Mouse (Mus musculus) erythroblast, adult 5-6 weeks (primary cell): ENCODE data around the gene Nrsn2. TPM values are rescaled to one million over a fixed set of nuclear protein-coding genes. Genes with fewer than 3 reads are reported as not detected.
A peak's percentile ranks its signal among the peaks of the same experiment; 100 is the strongest.
"Not testable (repeated sequence)": the region's sequence is repeated elsewhere in the genome, so short reads cannot be mapped to it uniquely, and the experiment has no call there.

Experiments used
- ATAC-seq: replicated peaks from 2 replicates; pipeline ENCODE4 v1.8.0; 2016; ENCODE audit warnings: moderate number of reproducible peaks, mild to moderate bottlenecking, moderate TSS enrichment, inconsistent platforms; ENCODE audit not compliant: poor library complexity, low FRiP score, severe bottlenecking
- total RNA-seq, 2 experiments: library from RNA; stranded (forward) in 1 of 2; stranded (reverse) in 1 of 2; fragments of 150-400 nt in 1 of 2; fragments of 200-764, 138-1000 nt in 1 of 2; gene quantifications; 2 replicates each; pipeline versions ENCODE4 v1.2.3 to v1.2.4; 2015 to 2017; ENCODE audit warnings: low replicate concordance in 2 of 2

Nrsn2 gene
- total RNA-seq, 2 experiments from 2014 or later = not detected

- no peak for ATAC-seq
Measured at GRCm38 (mm10) chr2:152393225-152394017, 17.0 kb upstream of the Nrsn2 start.

GRCm38 (mm10) chr2:152392786-152393185 is 16.3 kb upstream of the Nrsn2 start:
- ATAC-seq = peak; percentile 45; the same call in 1 of the 2 replicates

- no peak for ATAC-seq
Measured at GRCm38 (mm10) chr2:152384191-152384590, 7.8 kb upstream of the Nrsn2 start.

DNA sequence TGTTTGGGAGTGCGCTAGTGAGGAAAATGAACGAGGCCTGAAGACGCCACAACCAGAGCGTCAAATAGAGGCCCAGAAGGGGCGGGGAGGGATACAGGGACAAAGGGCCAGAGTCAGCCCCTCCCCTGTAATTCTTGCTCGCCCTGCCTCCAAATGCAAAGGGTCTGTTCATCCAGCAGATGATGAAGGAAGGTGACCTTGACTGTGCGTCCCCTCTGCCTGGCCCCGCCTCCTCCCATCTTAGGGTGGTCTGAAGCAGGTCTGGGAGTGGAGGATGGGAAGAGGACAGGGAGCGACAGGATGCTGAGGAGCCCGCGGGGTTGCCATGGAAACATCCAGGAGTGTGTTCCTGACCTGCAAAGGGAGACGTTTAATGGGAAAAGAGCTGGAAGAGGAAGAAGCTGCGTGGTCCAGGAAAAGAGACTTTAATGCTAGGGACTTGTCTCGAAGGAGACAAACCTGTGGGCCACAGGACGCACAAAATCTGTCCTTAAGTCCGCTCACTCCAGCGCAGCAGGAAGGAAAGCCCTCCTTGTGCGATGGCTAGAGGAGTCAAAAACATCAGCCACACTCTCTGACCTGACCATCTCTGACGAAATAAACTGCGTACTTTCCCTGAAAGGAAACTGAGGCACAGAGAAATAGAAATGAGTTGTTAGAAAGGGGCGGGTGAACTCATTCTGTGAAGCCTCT is 640 bp downstream of the Nrsn2 start:
- ATAC-seq = no peak

GRCm38 (mm10) chr2:152373547-152373946 is 2.9 kb downstream of the Nrsn2 start:
- peak; percentile 83 for ATAC-seq

DNA sequence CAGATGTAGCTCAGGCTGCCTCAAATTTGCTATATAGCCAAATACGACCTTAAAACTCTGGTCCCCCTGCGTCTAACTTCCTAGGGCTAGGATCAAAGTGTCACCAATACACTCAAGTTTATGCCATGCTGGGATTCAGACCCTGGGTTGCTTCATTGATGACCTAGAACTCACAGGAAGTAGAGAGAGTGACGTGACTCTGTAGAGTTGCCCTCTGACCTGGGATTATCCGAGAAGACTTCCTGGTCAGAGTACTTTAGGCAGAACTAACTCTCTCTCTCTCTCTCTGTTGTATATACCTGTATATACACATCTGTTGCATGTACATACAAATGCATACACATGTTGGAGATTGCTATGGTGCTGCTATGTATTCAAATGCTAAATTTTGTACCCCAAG is 3.8 kb downstream of the Nrsn2 start:
- ATAC-seq = no peak

- no peak for ATAC-seq
Measured at GRCm38 (mm10) chr2:152372104-152372503, 4.3 kb downstream of the Nrsn2 start.

DNA sequence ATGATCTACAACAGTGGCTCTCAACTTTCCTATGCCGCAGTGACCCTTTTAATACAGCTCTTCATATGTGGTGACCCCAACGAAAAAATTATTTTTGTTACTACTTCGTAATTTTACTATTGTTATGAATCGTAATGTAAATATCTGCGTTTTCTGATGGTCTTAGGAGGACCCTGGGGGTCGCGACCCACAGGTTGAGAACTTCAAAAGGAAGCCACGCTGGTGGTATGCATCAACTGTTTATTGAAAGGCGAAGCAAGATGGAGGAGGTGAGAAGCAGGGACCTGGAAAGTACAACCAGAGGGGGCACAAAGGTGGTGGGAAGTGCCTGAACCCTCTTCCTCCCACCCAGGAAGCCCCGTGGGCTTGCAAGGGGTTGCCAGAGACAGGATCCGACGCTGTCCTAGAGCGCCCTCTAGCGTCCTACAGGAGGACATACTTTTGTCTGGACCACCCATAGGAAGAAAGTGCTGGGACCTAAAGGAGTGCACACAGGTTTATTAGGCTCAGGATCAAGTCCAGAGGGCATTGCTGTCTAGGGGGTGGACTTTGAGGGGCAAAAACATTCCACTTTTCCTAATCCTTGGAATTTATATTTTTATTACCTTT is 7.8 kb downstream of the Nrsn2 start:
- peak; percentile 42; the same call in 1 of the 2 replicates for ATAC-seq

- no peak for ATAC-seq
Measured at GRCm38 (mm10) chr2:152367917-152368316, 8.5 kb downstream of the Nrsn2 start.

GRCm38 (mm10) chr2:152363245-152364147 is 12.9 kb downstream of the Nrsn2 start:
- ATAC-seq = peak; percentile 90

DNA sequence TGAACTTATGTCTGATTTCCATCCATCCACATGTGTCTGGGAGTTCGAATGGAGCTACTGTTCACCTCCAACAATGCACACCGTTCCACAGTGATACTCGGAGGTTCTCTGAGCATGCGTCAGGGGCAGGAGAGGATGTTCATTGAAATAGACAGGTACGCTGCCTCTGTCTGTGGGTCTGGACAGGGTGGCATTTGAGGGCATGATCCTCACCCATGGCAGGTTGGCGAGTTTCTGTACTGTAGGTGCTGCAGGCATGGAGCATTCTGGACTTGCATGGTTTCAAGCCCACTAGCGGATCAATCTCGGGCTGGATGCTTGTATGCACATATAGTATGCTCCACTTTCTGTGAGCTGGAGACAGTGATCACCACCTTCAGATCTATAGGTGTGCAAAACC is 15.2 kb downstream of the Nrsn2 start:
- ATAC-seq = no peak

GRCm38 (mm10) chr2:152360271-152360775 is 16.1 kb downstream of the Nrsn2 start:
- no peak for ATAC-seq

DNA sequence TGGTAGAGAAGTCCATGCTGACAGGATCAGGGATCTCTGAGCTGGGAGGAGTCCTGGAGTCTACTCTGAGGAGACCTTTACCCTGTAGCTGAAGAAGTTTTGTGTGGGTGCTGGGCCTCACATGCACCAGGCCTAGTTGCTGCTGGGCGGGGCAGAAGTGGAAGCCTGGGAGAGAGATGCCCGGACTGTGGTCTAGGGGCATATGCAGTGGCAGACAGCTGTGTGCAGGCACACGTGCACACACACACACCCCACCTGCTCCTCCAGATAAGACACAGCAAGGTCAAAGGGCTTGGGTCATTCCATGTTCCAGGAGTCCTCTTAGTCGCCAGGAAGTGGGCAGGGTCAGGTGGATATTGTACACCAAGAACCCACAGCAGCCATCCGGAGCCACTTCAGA is 16.8 kb downstream of the Nrsn2 start:
- ATAC-seq = no peak

- ATAC-seq = not testable (repeated sequence)
Measured at GRCm38 (mm10) chr2:152358977-152359376, 17.5 kb downstream of the Nrsn2 start.

GRCm38 (mm10) chr2:152357254-152357653 is 19.2 kb downstream of the Nrsn2 start:
- no peak for ATAC-seq

GRCm38 (mm10) chr2:152349842-152350540 is 26.4 kb downstream of the Nrsn2 start:
- ATAC-seq = no peak

GRCm38 (mm10) chr2:152349205-152349604 is 27.2 kb downstream of the Nrsn2 start:
- no peak for ATAC-seq

GRCm38 (mm10) chr2:152347722-152348121 is 28.7 kb downstream of the Nrsn2 start:
- ATAC-seq = no peak
